Mouse (Mus musculus): ENCODE measurements at regions not wholly inside any gene's neighbourhood (a gene's known extent, or its start where the extent isn't known, plus 50 kb on each side); places are given as distances from the start of the nearest gene placed in this dataset.

- TF ChIP-seq POLR2A (IDR thresholded peaks at IDR 0.05; ENCODE audit: borderline replicate concordance, control insufficient read depth, low read depth, low read length) (no peak), CTCF (IDR thresholded peaks at IDR 0.05; ENCODE audit: control insufficient read depth, insufficient read depth, low read length) (no peak)
These were observed 276.0 kb downstream of the Tcerg1l start for GRCm38 (mm10) chr7:138121497-138121896.

GRCm38 (mm10) chr7:138129701-138130100 is 267.8 kb downstream of the Tcerg1l start:
- no peaks in the 10 kb centered on the region for H3K4me1 ChIP-seq (ENCODE audit: control insufficient read depth, insufficient read depth, low read length)

More at GRCm38 (mm10) chr7:138121497-138121896, 276.0 kb downstream of the Tcerg1l start:
- H3K4me3 ChIP-seq (replicated peaks; ENCODE audit: control insufficient read depth, low read depth, low read length) = no peak overlapping the region
- 32% methylated on average over 4 of the region's 4 CpGs for WGBS
- no peaks in the 10 kb centered on the region for H3K4me1 ChIP-seq (ENCODE audit: control insufficient read depth, insufficient read depth, low read length)
- no peak overlapping the region for H3K27ac ChIP-seq (ENCODE audit: control insufficient read depth, insufficient read depth, low read depth, low read length, poor library complexity)

DNA sequence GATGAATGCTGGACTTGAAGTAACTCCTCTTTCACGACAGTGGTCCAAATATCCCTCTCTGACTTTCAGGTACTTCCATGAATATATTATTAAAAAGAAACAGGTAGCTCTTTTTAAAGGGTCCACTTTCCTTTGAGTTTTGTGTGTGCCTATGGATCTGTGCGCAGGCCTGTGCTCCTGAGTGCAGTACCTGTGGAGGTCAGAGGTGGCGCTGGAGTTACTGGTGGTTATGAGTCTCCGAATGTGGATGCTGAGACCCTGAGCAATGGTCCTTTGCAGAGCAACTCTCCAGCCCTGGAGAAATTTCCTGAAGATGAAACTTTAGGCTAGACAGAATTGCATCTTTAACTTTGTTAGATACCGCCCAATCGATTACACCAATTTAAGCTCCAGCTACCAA is 264.1 kb downstream of the Tcerg1l start:
- TF ChIP-seq CTCF (IDR thresholded peaks at IDR 0.05; ENCODE audit: control insufficient read depth, insufficient read depth, low read length) (no peak), POLR2A (IDR thresholded peaks at IDR 0.05; ENCODE audit: borderline replicate concordance, control insufficient read depth, low read depth, low read length) (no peak)
- no peak overlapping the region for H3K27ac ChIP-seq (ENCODE audit: control insufficient read depth, insufficient read depth, low read depth, low read length, poor library complexity)
- H3K4me1 ChIP-seq (ENCODE audit: control insufficient read depth, insufficient read depth, low read length) = no peaks in the 10 kb centered on the region
- H3K4me3 ChIP-seq (replicated peaks; ENCODE audit: control insufficient read depth, low read depth, low read length) = no peak overlapping the region
- 82% methylated on average over 6 of the region's 6 CpGs for WGBS

More at GRCm38 (mm10) chr7:138129701-138130100, 267.8 kb downstream of the Tcerg1l start:
- no peak overlapping the region for H3K4me3 ChIP-seq (replicated peaks; ENCODE audit: control insufficient read depth, low read depth, low read length)
- H3K27ac ChIP-seq (ENCODE audit: control insufficient read depth, insufficient read depth, low read depth, low read length, poor library complexity) = no peak overlapping the region
- TF ChIP-seq POLR2A (IDR thresholded peaks at IDR 0.05; ENCODE audit: borderline replicate concordance, control insufficient read depth, low read depth, low read length) (no peak), CTCF (IDR thresholded peaks at IDR 0.05; ENCODE audit: control insufficient read depth, insufficient read depth, low read length) (no peak)
- 54% methylated on average over 2 of the region's 2 CpGs for WGBS

GRCm38 (mm10) chr7:138137934-138138333 is 259.6 kb downstream of the Tcerg1l start:
- no peak overlapping the region for H3K27ac ChIP-seq (ENCODE audit: control insufficient read depth, insufficient read depth, low read depth, low read length, poor library complexity)
- no peak overlapping the region for H3K4me3 ChIP-seq (replicated peaks; ENCODE audit: control insufficient read depth, low read depth, low read length)
- H3K4me1 ChIP-seq (ENCODE audit: control insufficient read depth, insufficient read depth, low read length) = no peaks in the 10 kb centered on the region
- 70% methylated on average over 1 of the region's 1 CpGs for WGBS
- no peak for TF ChIP-seq POLR2A (IDR thresholded peaks at IDR 0.05; ENCODE audit: borderline replicate concordance, control insufficient read depth, low read depth, low read length)

DNA sequence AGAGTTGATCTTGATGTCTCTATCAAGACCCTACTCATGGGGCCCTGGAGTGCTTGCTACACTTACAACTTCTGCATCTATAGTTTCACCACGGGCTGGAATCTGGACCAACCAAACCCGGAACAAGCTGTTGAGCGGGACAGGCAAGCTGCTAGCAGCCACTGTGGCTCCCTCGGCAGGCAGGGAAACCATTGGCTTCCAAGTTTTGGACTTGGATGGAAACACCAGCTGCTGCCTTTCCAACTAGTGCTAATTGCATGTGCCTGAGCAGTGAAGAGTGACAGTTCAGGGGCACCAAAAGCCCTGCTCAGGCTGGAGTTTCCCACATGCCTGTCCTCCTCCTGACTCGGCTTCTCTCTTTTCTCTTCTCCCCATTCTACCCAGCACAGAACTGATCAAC is 257.8 kb downstream of the Tcerg1l start:
- TF ChIP-seq CTCF (IDR thresholded peaks at IDR 0.05; ENCODE audit: control insufficient read depth, insufficient read depth, low read length) = no peak
- TF ChIP-seq POLR2A (IDR thresholded peaks at IDR 0.05; ENCODE audit: borderline replicate concordance, control insufficient read depth, low read depth, low read length) = no peak
- no peaks in the 10 kb centered on the region for H3K4me1 ChIP-seq (ENCODE audit: control insufficient read depth, insufficient read depth, low read length)
- WGBS = 79% methylated on average over 5 of the region's 5 CpGs
- H3K4me3 ChIP-seq (replicated peaks; ENCODE audit: control insufficient read depth, low read depth, low read length) = no peak overlapping the region
- H3K27ac ChIP-seq (ENCODE audit: control insufficient read depth, insufficient read depth, low read depth, low read length, poor library complexity) = no peak overlapping the region

- Histone ChIP-seq H3K4me3 (replicated peaks; ENCODE audit: control insufficient read depth, low read depth, low read length) (no peak overlapping the region), H3K27ac (ENCODE audit: control insufficient read depth, insufficient read depth, low read depth, low read length, poor library complexity) (no peak overlapping the region), H3K4me1 (ENCODE audit: control insufficient read depth, insufficient read depth, low read length) (no peaks in the 10 kb centered on the region)
- 23% methylated on average over 2 of the region's 2 CpGs for WGBS
- TF ChIP-seq CTCF (IDR thresholded peaks at IDR 0.05; ENCODE audit: control insufficient read depth, insufficient read depth, low read length) = no peak
- TF ChIP-seq POLR2A (IDR thresholded peaks at IDR 0.05; ENCODE audit: borderline replicate concordance, control insufficient read depth, low read depth, low read length) = no peak
These were observed 248.0 kb downstream of the Tcerg1l start for GRCm38 (mm10) chr7:138149496-138149895.

GRCm38 (mm10) chr7:138153455-138154167 is 243.9 kb downstream of the Tcerg1l start:
- Histone ChIP-seq H3K27ac (ENCODE audit: control insufficient read depth, insufficient read depth, low read depth, low read length, poor library complexity) (no peak overlapping the region), H3K4me3 (replicated peaks; ENCODE audit: control insufficient read depth, low read depth, low read length) (no peak overlapping the region), H3K4me1 (ENCODE audit: control insufficient read depth, insufficient read depth, low read length) (no peaks in the 10 kb centered on the region)
- WGBS = 67% methylated on average over 4 of the region's 4 CpGs
- TF ChIP-seq CTCF (IDR thresholded peaks at IDR 0.05; ENCODE audit: control insufficient read depth, insufficient read depth, low read length) (no peak), POLR2A (IDR thresholded peaks at IDR 0.05; ENCODE audit: borderline replicate concordance, control insufficient read depth, low read depth, low read length) (no peak)

Measured in bone marrow, adult 2 months (tissue).